Mouse (Mus musculus): ENCODE measurements around the gene Rrnad1. TPM values are rescaled to one million over a fixed set of nuclear protein-coding genes. Genes with fewer than 3 reads are reported as not detected.
"Not testable (repeated sequence)": the region's sequence is repeated elsewhere in the genome, so short reads cannot be mapped to it uniquely, and the experiment has no call there.

Gene Rrnad1
- polyA plus RNA-seq, 1 experiment from 2014 or later, result 22.4 TPM

GRCm38 (mm10) chr3:87901036-87901624 is 29.4 kb downstream of the Rrnad1 start:
- H3K27me3 ChIP-seq, result no peaks in the 10 kb centered on the region
- no peak for ATAC-seq (ENCODE audit: insufficient number of reproducible peaks, low FRiP score, low TSS enrichment, low read depth)
- H3K4me1 ChIP-seq, result 0 out of 2 replicates have a peak, but pooled peaks cover 2% of the 10 kb centered on the region
- H3K4me2 ChIP-seq (replicated peaks), result no peak overlapping the region
- H3K27ac ChIP-seq (replicated peaks), result no peak overlapping the region
- no peak overlapping the region for H3K4me3 ChIP-seq (replicated peaks)
- H3K9ac ChIP-seq, result no peak overlapping the region
- no peaks in the 10 kb centered on the region for H3K36me3 ChIP-seq
- 48% methylated on average over 1 of the region's 1 CpGs for WGBS
- no peaks in the 10 kb centered on the region for H3K9me3 ChIP-seq (replicated peaks)

GRCm38 (mm10) chr3:87899776-87900175 is 30.7 kb downstream of the Rrnad1 start:
- Histone ChIP-seq H3K27me3 (no peaks in the 10 kb centered on the region), H3K9ac (no peak overlapping the region), H3K27ac (replicated peaks) (no peak overlapping the region), H3K4me3 (replicated peaks) (no peak overlapping the region), H3K9me3 (replicated peaks) (no peaks in the 10 kb centered on the region), H3K4me2 (replicated peaks) (no peak overlapping the region), H3K4me1 (no peaks in the 10 kb centered on the region), H3K36me3 (no peaks in the 10 kb centered on the region)
- WGBS, result 78% methylated on average over 3 of the region's 3 CpGs
- no peak for ATAC-seq (ENCODE audit: insufficient number of reproducible peaks, low FRiP score, low TSS enrichment, low read depth)

- Histone ChIP-seq H3K9ac (no peak overlapping the region), H3K4me2 (replicated peaks) (no peak overlapping the region), H3K4me3 (replicated peaks) (no peak overlapping the region), H3K27me3 (no peaks in the 10 kb centered on the region), H3K27ac (replicated peaks) (no peak overlapping the region), H3K4me1 (no peaks in the 10 kb centered on the region), H3K9me3 (replicated peaks) (no peaks in the 10 kb centered on the region), H3K36me3 (no peaks in the 10 kb centered on the region)
- ATAC-seq (ENCODE audit: insufficient number of reproducible peaks, low FRiP score, low TSS enrichment, low read depth), result no peak
- 48% methylated on average over 3 of the region's 3 CpGs for WGBS
These were observed 31.3 kb downstream of the Rrnad1 start for GRCm38 (mm10) chr3:87899266-87899665.

- Histone ChIP-seq H3K27me3 (no peaks in the 10 kb centered on the region), H3K4me2 (replicated peaks) (no peak overlapping the region), H3K4me1 (no peaks in the 10 kb centered on the region), H3K9ac (no peak overlapping the region), H3K36me3 (no peaks in the 10 kb centered on the region), H3K4me3 (replicated peaks) (no peak overlapping the region), H3K27ac (replicated peaks) (no peak overlapping the region), H3K9me3 (replicated peaks) (no peaks in the 10 kb centered on the region)
- 73% methylated on average over 3 of the region's 3 CpGs for WGBS
- ATAC-seq (ENCODE audit: insufficient number of reproducible peaks, low FRiP score, low TSS enrichment, low read depth), result no peak
These were observed 37.1 kb downstream of the Rrnad1 start for GRCm38 (mm10) chr3:87893367-87893905.

GRCm38 (mm10) chr3:87891481-87891880 is 39.0 kb downstream of the Rrnad1 start:
- Histone ChIP-seq H3K4me1 (no peaks in the 10 kb centered on the region), H3K27ac (replicated peaks) (no peak overlapping the region), H3K36me3 (no peaks in the 10 kb centered on the region), H3K27me3 (no peaks in the 10 kb centered on the region), H3K4me3 (replicated peaks) (no peak overlapping the region), H3K4me2 (replicated peaks) (no peak overlapping the region), H3K9me3 (replicated peaks) (no peaks in the 10 kb centered on the region), H3K9ac (no peak overlapping the region)
- WGBS, result 40% methylated on average over 3 of the region's 3 CpGs
- ATAC-seq (ENCODE audit: insufficient number of reproducible peaks, low FRiP score, low TSS enrichment, low read depth), result no peak

GRCm38 (mm10) chr3:87887400-87887799 is 43.1 kb downstream of the Rrnad1 start:
- WGBS, result 88% methylated on average over 4 of the region's 4 CpGs
- not testable (repeated sequence) for H3K9me3 ChIP-seq (replicated peaks); H3K9ac ChIP-seq; H3K4me3 ChIP-seq (replicated peaks); H3K36me3 ChIP-seq; H3K27me3 ChIP-seq; ATAC-seq (ENCODE audit: insufficient number of reproducible peaks, low FRiP score, low TSS enrichment, low read depth); H3K4me2 ChIP-seq (replicated peaks); H3K27ac ChIP-seq (replicated peaks)
- peaks cover 17% of the 10 kb centered on the region for H3K4me1 ChIP-seq

GRCm38 (mm10) chr3:87886416-87886815 is 44.1 kb downstream of the Rrnad1 start:
- Histone ChIP-seq H3K36me3 (0 out of 2 replicates have a peak, but pooled peaks cover 3% of the 10 kb centered on the region), H3K4me3 (replicated peaks) (peak overlapping the region; percentile 90; the same call in 1 of the 2 replicates), H3K9me3 (replicated peaks) (no peaks in the 10 kb centered on the region), H3K4me2 (replicated peaks) (peak overlapping the region; percentile 54), H3K27me3 (no peaks in the 10 kb centered on the region), H3K4me1 (peaks cover 19% of the 10 kb centered on the region), H3K27ac (replicated peaks) (no peak overlapping the region), H3K9ac (no peak overlapping the region)
- 84% methylated on average over 6 of the region's 6 CpGs for WGBS
- ATAC-seq (ENCODE audit: insufficient number of reproducible peaks, low FRiP score, low TSS enrichment, low read depth), result no peak

GRCm38 (mm10) chr3:87886004-87886365 is 44.5 kb downstream of the Rrnad1 start:
- H3K4me3 ChIP-seq (replicated peaks), result peak overlapping the region; percentile 90
- no peaks in the 10 kb centered on the region for H3K9me3 ChIP-seq (replicated peaks)
- no peak for ATAC-seq (ENCODE audit: insufficient number of reproducible peaks, low FRiP score, low TSS enrichment, low read depth)
- H3K9ac ChIP-seq, result peak overlapping the region; percentile 35
- H3K4me2 ChIP-seq (replicated peaks), result peak overlapping the region; percentile 54
- 0 out of 2 replicates have a peak overlapping the region, but pooled peaks have one; percentile 34 for H3K27ac ChIP-seq (replicated peaks)
- peaks cover 19% of the 10 kb centered on the region for H3K4me1 ChIP-seq
- WGBS, result 8% methylated on average over 10 of the region's 10 CpGs
- peaks cover 6% of the 10 kb centered on the region; the same call in 1 of the 2 replicates for H3K36me3 ChIP-seq
- no peaks in the 10 kb centered on the region for H3K27me3 ChIP-seq

GRCm38 (mm10) chr3:87885281-87886003 is 45.1 kb downstream of the Rrnad1 start, which contains the start of gene Prcc:
TSS of gene Prcc (minus strand) at chr3:87885608.
- Histone ChIP-seq H3K9me3 (replicated peaks) (no peaks in the 10 kb centered on the region), H3K4me1 (peaks cover 19% of the 10 kb centered on the region), H3K27ac (replicated peaks) (peak within 1 kb of the TSS; percentile 87), H3K36me3 (peaks cover 10% of the 10 kb centered on the region), H3K4me2 (replicated peaks) (peak within 1 kb of the TSS; percentile 84), H3K9ac (peak within 1 kb of the TSS; percentile 98), H3K4me3 (replicated peaks) (peak within 1 kb of the TSS; percentile 90), H3K27me3 (no peaks in the 10 kb centered on the region)
- peak; percentile 98 for ATAC-seq (ENCODE audit: insufficient number of reproducible peaks, low FRiP score, low TSS enrichment, low read depth)
- WGBS, result under 1% methylated on average over 33 of the region's 33 CpGs

- Histone ChIP-seq H3K27ac (replicated peaks) (peak overlapping the region; percentile 87), H3K27me3 (no peaks in the 10 kb centered on the region), H3K4me2 (replicated peaks) (peak overlapping the region; percentile 84), H3K9ac (peak overlapping the region; percentile 98), H3K36me3 (peaks cover 16% of the 10 kb centered on the region), H3K4me1 (peaks cover 19% of the 10 kb centered on the region), H3K4me3 (replicated peaks) (peak overlapping the region; percentile 90), H3K9me3 (replicated peaks) (no peaks in the 10 kb centered on the region)
- ATAC-seq (ENCODE audit: insufficient number of reproducible peaks, low FRiP score, low TSS enrichment, low read depth), result no peak
- under 1% methylated on average over 27 of the region's 28 CpGs for WGBS
These were observed 45.7 kb downstream of the Rrnad1 start for GRCm38 (mm10) chr3:87884708-87885251.

- no peak for ATAC-seq (ENCODE audit: insufficient number of reproducible peaks, low FRiP score, low TSS enrichment, low read depth)
- H3K4me1 ChIP-seq, result peaks cover 19% of the 10 kb centered on the region
- peak overlapping the region; percentile 87 for H3K27ac ChIP-seq (replicated peaks)
- peak overlapping the region; percentile 84 for H3K4me2 ChIP-seq (replicated peaks)
- H3K9me3 ChIP-seq (replicated peaks), result no peaks in the 10 kb centered on the region
- H3K36me3 ChIP-seq, result peaks cover 17% of the 10 kb centered on the region
- WGBS, result 2% methylated on average over 3 of the region's 3 CpGs
- peak overlapping the region; percentile 98 for H3K9ac ChIP-seq
- H3K4me3 ChIP-seq (replicated peaks), result peak overlapping the region; percentile 90
- no peaks in the 10 kb centered on the region for H3K27me3 ChIP-seq
These were observed 46.2 kb downstream of the Rrnad1 start for GRCm38 (mm10) chr3:87884291-87884690.

Measured in embryonic facial prominence, embryonic 15.5 days (tissue).